Mouse (Mus musculus) retina, postnatal 1 day (tissue): Measurements from ENCODE around the gene Tbc1d17.

ENCODE experiments used
- DNase-seq: peaks from one replicate; pipeline ENCODE4 v3.0.0-alpha.2; 2012

The Tbc1d17 gene

GRCm38 (mm10) chr7:44821666-44822448, 27.0 kb downstream of the Tbc1d17 start:
- no peak for DNase-seq

GRCm38 (mm10) chr7:44820525-44820924, 28.4 kb downstream of the Tbc1d17 start:
- no peak for DNase-seq

GRCm38 (mm10) chr7:44819863-44820262, 29.0 kb downstream of the Tbc1d17 start:
- no peak for DNase-seq

GRCm38 (mm10) chr7:44819391-44819790, 29.5 kb downstream of the Tbc1d17 start:
- no peak for DNase-seq

- peak; percentile 54 for DNase-seq
These were observed 30.1 kb downstream of the Tbc1d17 start for GRCm38 (mm10) chr7:44818751-44819235.

- DNase-seq = peak; percentile 42
These were observed 30.7 kb downstream of the Tbc1d17 start for GRCm38 (mm10) chr7:44818164-44818563.

GRCm38 (mm10) chr7:44817441-44817840, 31.4 kb downstream of the Tbc1d17 start:
- no peak for DNase-seq

- DNase-seq = no peak
These were observed 32.3 kb downstream of the Tbc1d17 start, which contains the start of gene Atf5 for GRCm38 (mm10) chr7:44816470-44817021. Gene Atf5, minus strand, starts transcription at chr7:44816658.

- DNase-seq = peak; percentile 99
These were observed 33.0 kb downstream of the Tbc1d17 start, which contains the start of the genes Nup62 and Il4i1 for GRCm38 (mm10) chr7:44815721-44816469. Gene Nup62, plus strand, starts transcription at chr7:44816088. Gene Il4i1, plus strand, starts transcription at chr7:44816387.

- no peak for DNase-seq
These were observed 33.8 kb downstream of the Tbc1d17 start for GRCm38 (mm10) chr7:44814952-44815553.

- DNase-seq = no peak
These were observed 34.5 kb downstream of the Tbc1d17 start for GRCm38 (mm10) chr7:44814423-44814822.

- DNase-seq = no peak
These were observed 34.9 kb downstream of the Tbc1d17 start for GRCm38 (mm10) chr7:44813985-44814384.

GRCm38 (mm10) chr7:44812651-44813325, 36.1 kb downstream of the Tbc1d17 start:
- DNase-seq = no peak

- DNase-seq = no peak
These were observed 37.9 kb downstream of the Tbc1d17 start for GRCm38 (mm10) chr7:44810819-44811557.

GRCm38 (mm10) chr7:44810365-44810764, 38.5 kb downstream of the Tbc1d17 start:
- DNase-seq = no peak

GRCm38 (mm10) chr7:44809466-44809865, 39.4 kb downstream of the Tbc1d17 start:
- DNase-seq = no peak

- DNase-seq = no peak
These were observed 40.0 kb downstream of the Tbc1d17 start for GRCm38 (mm10) chr7:44808927-44809326.

GRCm38 (mm10) chr7:44792781-44793180, 56.1 kb downstream of the Tbc1d17 start:
- DNase-seq = no peak

- no peak for DNase-seq
These were observed 58.8 kb downstream of the Tbc1d17 start for GRCm38 (mm10) chr7:44790066-44790465.

GRCm38 (mm10) chr7:44789531-44789930, 59.3 kb downstream of the Tbc1d17 start:
- DNase-seq = no peak
